Mouse (Mus musculus) lung, postnatal 0 days (tissue): ENCODE results near the gene Rft1.

Experiments
- CTCF ChIP-seq: IDR thresholded peaks from 2 replicates; pipeline ENCODE4 v1.5.1; 2016; ENCODE audit warnings: antibody characterized with exemption, mild to moderate bottlenecking
- EP300 ChIP-seq: IDR thresholded peaks from 2 replicates; pipeline ENCODE4 v1.6.1; 2016; ENCODE audit warnings: antibody characterized with exemption, mild to moderate bottlenecking, control low read depth

GRCm38 (mm10) chr14:30616751-30617150 is 37.4 kb upstream of the Rft1 start:
- no peak for TF ChIP-seq CTCF
- no peak for TF ChIP-seq EP300
